Mouse (Mus musculus) ES-E14 (cell line): ENCODE data around the gene Men1.

ENCODE experiments used
- CHD2 ChIP-seq: IDR thresholded peaks from 2 replicates; pipeline ENCODE4 v1.6.1; 2014; ENCODE audit warnings: mild to moderate bottlenecking, low read depth, low read length, inconsistent platforms
- HCFC1 ChIP-seq: IDR thresholded peaks from 2 replicates; pipeline ENCODE4 v1.6.1; 2012; ENCODE audit warnings: low read length, inconsistent platforms, borderline replicate concordance; ENCODE audit not compliant: insufficient read depth
- MAFK ChIP-seq: IDR thresholded peaks from 2 replicates; pipeline ENCODE4 v1.6.1; 2014; ENCODE audit warnings: mild to moderate bottlenecking, low read depth, low read length, inconsistent platforms; ENCODE audit not compliant: insufficient read depth
- ZC3H11A ChIP-seq: IDR thresholded peaks from 2 replicates; pipeline ENCODE4 v1.6.1; 2012; ENCODE audit warnings: low read depth, mild to moderate bottlenecking, inconsistent platforms, low read length, borderline replicate concordance
- ZNF384 ChIP-seq: IDR thresholded peaks from 2 replicates; pipeline ENCODE4 v1.6.1; 2012; ENCODE audit warnings: low read depth, low read length, inconsistent platforms

- TF ChIP-seq HCFC1 (no peak), MAFK (no peak), ZNF384 (no peak), ZC3H11A (no peak), CHD2 (no peak)
Measured at GRCm38 (mm10) chr19:6385821-6386220, 51.0 kb downstream of the Men1 start.
